Mouse (Mus musculus) MEL (cell line): ENCODE data around the gene Agbl3.
A peak's percentile ranks its signal among the peaks of the same experiment; 100 is the strongest.

Source experiments
- POLR2A ChIP-seq, 2 experiments: IDR thresholded peaks; 2 replicates each; pipeline ENCODE4 v1.6.1; 2011 to 2012; ENCODE audit warnings: low read length in 2 of 2, mild to moderate bottlenecking in 2 of 2, control low read depth in 1 of 2, improper control_type of control experiment in 1 of 2, low read depth in 1 of 2, moderate library complexity in 1 of 2; ENCODE audit not compliant: control insufficient read depth in 1 of 2, insufficient read depth in 1 of 2, poor library complexity in 1 of 2
- SIN3A ChIP-seq: IDR thresholded peaks from 2 replicates; pipeline ENCODE4 v1.6.1; 2012; ENCODE audit warnings: low read length, improper control_type of control experiment, inconsistent platforms
- TBP ChIP-seq: IDR thresholded peaks from 2 replicates; pipeline ENCODE4 v1.8.0; 2011; ENCODE audit warnings: low read depth, low read length, improper control_type of control experiment

- TF ChIP-seq POLR2A (IDR thresholded peaks at IDR 0.05; ENCODE audit: control insufficient read depth in 1 of 2, insufficient read depth in 1 of 2, low read depth in 1 of 2, low read length in 2 of 2, poor library complexity in 1 of 2) = no peak
- peak; percentile 28; the same call in 1 of the 2 replicates for TF ChIP-seq SIN3A
- TF ChIP-seq TBP = peak; percentile 56; the same call in 1 of the 2 replicates
Measured at GRCm38 (mm10) chr6:34867301-34867994, 87.2 kb downstream of the Agbl3 start.
